Mouse (Mus musculus) liver, embryonic 11.5 days (tissue): ENCODE measurements at regions not wholly inside any gene's neighbourhood (a gene's known extent, or its start where the extent isn't known, plus 50 kb on each side); places are given as distances from the start of the nearest gene placed in this dataset.

Source experiments
- ATAC-seq: fragments of 200-750 bp; cut with Nextera tagmentation; replicated peaks from 2 replicates; pipeline ENCODE4 v1.8.0; 2017; ENCODE audit warnings: moderate number of reproducible peaks, mild to moderate bottlenecking, moderate TSS enrichment, moderate library complexity; ENCODE audit not compliant: low FRiP score
- DNase-seq: peaks from one replicate; pipeline ENCODE4 v3.0.0-alpha.2; 2017; ENCODE audit warnings: low spot score
- H3K27ac ChIP-seq: fragments of 300-500 bp; sonication (generic); 2 replicates; pipeline ENCODE4 v1.5.1; 2014; ENCODE audit warnings: mild to moderate bottlenecking, low read depth, low read length, control low read depth
- H3K27me3 ChIP-seq: fragments of 300-500 bp; sonication (generic); replicated peaks from 2 replicates; pipeline ENCODE4 v1.6.1; 2014; ENCODE audit warnings: low read length, mixed read lengths; ENCODE audit not compliant: control insufficient read depth, insufficient read depth
- H3K36me3 ChIP-seq: fragments of 300-500 bp; sonication (generic); 2 replicates; pipeline ENCODE4 v1.6.1; 2014; ENCODE audit warnings: mild to moderate bottlenecking, low read length, moderate library complexity, mixed read lengths; ENCODE audit not compliant: control insufficient read depth, insufficient read depth
- H3K4me1 ChIP-seq: fragments of 300-500 bp; sonication (generic); replicated peaks from 2 replicates; pipeline ENCODE4 v1.6.1; 2014; ENCODE audit warnings: low read length, mixed read lengths; ENCODE audit not compliant: control insufficient read depth, insufficient read depth
- H3K4me2 ChIP-seq: fragments of 300-500 bp; sonication (generic); 2 replicates; pipeline ENCODE4 v1.6.1; 2014; ENCODE audit warnings: mild to moderate bottlenecking, control low read depth, moderate library complexity
- H3K4me3 ChIP-seq: fragments of 300-500 bp; sonication (generic); 2 replicates; pipeline ENCODE4 v1.5.1; 2014; ENCODE audit warnings: low read depth, low read length, control low read depth
- H3K9ac ChIP-seq: fragments of 300-500 bp; sonication (generic); 2 replicates; pipeline ENCODE4 v1.6.1; 2014; ENCODE audit warnings: low read depth, low read length, control low read depth
- H3K9me3 ChIP-seq: fragments of 300-500 bp; sonication (generic); 2 replicates; pipeline ENCODE4 v1.6.1; 2016; ENCODE audit warnings: low read length, inconsistent platforms, mixed read lengths; ENCODE audit not compliant: control insufficient read depth
- WGBS: fragments of 180-500 bp; shearing (Covaris S2); extraction: QIAGEN DNeasy Blood & Tissue Kit; methylation state at CpG from one replicate; pipeline ENCODE4 v1.1.7; 2014; 5-methylcytosine and 5-hydroxymethylcytosine counted together

GRCm38 (mm10) chr19:24622776-24623175 is 51.0 kb upstream of the Tmem252 start:
- Histone ChIP-seq H3K27ac (no peak overlapping the region), H3K9ac (no peak overlapping the region), H3K36me3 (no peaks in the 10 kb centered on the region), H3K27me3 (no peaks in the 10 kb centered on the region), H3K4me3 (no peak overlapping the region), H3K9me3 (no peaks in the 10 kb centered on the region), H3K4me1 (no peaks in the 10 kb centered on the region), H3K4me2 (no peak overlapping the region)
- no peak for ATAC-seq
- 89% methylated on average over 9 of the region's 9 CpGs for WGBS
- no peak for DNase-seq

GRCm38 (mm10) chr19:24622309-24622708 is 51.5 kb upstream of the Tmem252 start:
- WGBS, result 76% methylated on average over 4 of the region's 4 CpGs
- DNase-seq, result no peak
- no peak overlapping the region for H3K27ac ChIP-seq

DNA sequence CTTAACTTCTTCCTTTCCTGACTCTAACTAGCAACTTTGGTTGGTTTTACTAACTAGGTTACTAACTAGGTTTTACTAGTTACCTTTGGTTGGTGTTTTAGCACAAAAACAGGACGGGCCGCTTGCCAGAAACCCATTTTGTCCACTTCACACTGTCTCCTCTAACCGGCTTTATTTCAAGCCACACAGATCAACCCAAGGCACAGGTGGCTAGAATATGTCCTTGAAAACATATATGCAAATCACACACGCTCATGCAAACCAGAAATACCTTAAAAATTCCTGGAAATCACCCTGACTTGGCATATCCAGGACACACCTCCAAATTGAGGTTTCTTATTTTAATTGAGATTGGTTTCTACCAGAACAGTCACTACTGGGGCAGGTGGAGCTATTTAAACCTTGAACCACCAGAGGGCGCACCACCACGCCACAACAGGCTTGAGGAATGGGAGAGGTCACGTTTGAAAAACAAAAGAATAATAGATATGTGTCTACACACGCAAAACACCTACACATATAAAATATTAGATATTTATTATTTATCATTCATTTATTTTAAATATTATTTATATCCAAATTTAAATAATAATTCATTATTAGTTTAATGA is 52.1 kb upstream of the Tmem252 start:
- ATAC-seq, result no peak
- H3K9ac ChIP-seq, result no peak overlapping the region
- H3K9me3 ChIP-seq, result no peaks in the 10 kb centered on the region
- no peak overlapping the region for H3K4me3 ChIP-seq
- no peak overlapping the region for H3K27ac ChIP-seq
- no peak overlapping the region for H3K4me2 ChIP-seq
- H3K4me1 ChIP-seq, result no peaks in the 10 kb centered on the region
- no peaks in the 10 kb centered on the region for H3K36me3 ChIP-seq
- no peaks in the 10 kb centered on the region for H3K27me3 ChIP-seq
- peak; percentile 63 for DNase-seq
- 31% methylated on average over 8 of the region's 8 CpGs for WGBS

More at GRCm38 (mm10) chr19:24622309-24622708, 51.5 kb upstream of the Tmem252 start:
- Histone ChIP-seq H3K36me3 (no peaks in the 10 kb centered on the region), H3K4me3 (no peak overlapping the region), H3K9me3 (no peaks in the 10 kb centered on the region), H3K9ac (no peak overlapping the region), H3K4me1 (no peaks in the 10 kb centered on the region), H3K27me3 (no peaks in the 10 kb centered on the region), H3K4me2 (no peak overlapping the region)
- no peak for ATAC-seq

DNA sequence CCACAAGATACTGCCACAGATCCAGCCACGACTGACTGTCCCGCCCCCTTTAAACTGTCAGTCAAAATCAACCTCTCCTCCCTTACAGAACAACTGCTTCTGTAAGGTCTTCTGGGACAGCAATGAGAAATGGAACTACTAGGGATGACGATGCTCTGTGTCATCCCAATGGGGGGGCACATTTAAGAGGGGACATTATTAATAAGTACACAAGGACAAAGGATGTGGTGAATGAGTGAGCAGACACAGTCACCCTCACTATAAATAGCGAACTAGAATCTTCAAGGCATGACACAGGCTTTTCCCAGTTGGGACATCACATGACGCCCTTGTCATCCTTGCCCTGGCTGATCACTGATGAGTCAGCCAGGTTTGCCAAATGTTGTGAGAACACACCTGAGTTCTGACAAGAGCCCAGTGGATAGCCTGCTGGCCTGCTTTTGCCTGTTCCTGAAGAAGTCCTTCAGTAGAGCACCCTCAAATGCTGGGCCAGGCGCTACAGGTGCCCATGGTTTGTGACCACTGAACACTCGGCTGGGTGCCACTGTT is 58.0 kb upstream of the Tmem252 start:
- Histone ChIP-seq H3K9me3 (no peaks in the 10 kb centered on the region), H3K36me3 (no peaks in the 10 kb centered on the region), H3K27ac (no peak overlapping the region), H3K4me2 (no peak overlapping the region), H3K27me3 (no peaks in the 10 kb centered on the region), H3K9ac (no peak overlapping the region), H3K4me3 (no peak overlapping the region), H3K4me1 (no peaks in the 10 kb centered on the region)
- no peak for ATAC-seq
- 75% methylated on average over 7 of the region's 7 CpGs for WGBS
- no peak for DNase-seq

- no peak overlapping the region for H3K27ac ChIP-seq
- no peaks in the 10 kb centered on the region for H3K27me3 ChIP-seq
- no peaks in the 10 kb centered on the region for H3K36me3 ChIP-seq
- DNase-seq (no peak), ATAC-seq (no peak)
- H3K9ac ChIP-seq, result no peak overlapping the region
- WGBS, result 81% methylated on average over 3 of the region's 3 CpGs
- H3K9me3 ChIP-seq, result peaks cover 2% of the 10 kb centered on the region; the same call in 1 of the 2 replicates
- no peak overlapping the region for H3K4me2 ChIP-seq
- no peak overlapping the region for H3K4me3 ChIP-seq
- H3K4me1 ChIP-seq, result no peaks in the 10 kb centered on the region
Observed at GRCm38 (mm10) chr19:24607884-24608283, 52.2 kb upstream of the Pip5k1b start.

DNA sequence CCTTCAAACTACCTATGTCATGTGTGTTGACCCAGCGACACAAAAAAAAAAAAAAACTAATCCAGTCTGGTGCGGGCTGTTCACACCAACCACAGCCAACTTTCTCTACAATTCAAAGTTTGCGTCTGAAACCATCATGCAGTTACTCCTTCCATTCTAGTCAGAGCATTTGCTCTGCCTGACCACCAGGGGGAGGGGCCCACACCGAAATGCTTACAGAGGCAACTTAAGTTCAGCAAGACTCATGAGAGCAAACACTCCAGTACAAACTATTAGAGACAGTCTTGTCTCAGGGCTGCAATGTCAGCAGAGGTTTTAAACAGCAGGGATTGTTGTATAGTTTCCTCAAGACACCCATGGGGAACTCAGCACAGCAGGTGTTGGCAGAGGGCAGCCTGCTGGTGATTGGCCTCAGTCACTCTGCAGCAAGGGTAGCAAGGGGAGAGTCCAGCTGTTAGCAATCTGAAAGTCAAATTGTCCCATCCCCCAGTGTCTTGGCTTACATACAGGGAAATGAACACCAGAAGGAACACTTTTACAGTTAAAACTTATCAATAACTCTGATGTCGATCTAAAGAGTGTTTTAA is 50.8 kb upstream of the Pip5k1b start:
- 62% methylated on average over 5 of the region's 5 CpGs for WGBS
- ATAC-seq, result no peak
- Histone ChIP-seq H3K4me1 (no peaks in the 10 kb centered on the region), H3K4me3 (no peak overlapping the region), H3K36me3 (no peaks in the 10 kb centered on the region), H3K27me3 (no peaks in the 10 kb centered on the region), H3K27ac (no peak overlapping the region), H3K9ac (no peak overlapping the region), H3K4me2 (no peak overlapping the region), H3K9me3 (peaks cover 2% of the 10 kb centered on the region; the same call in 1 of the 2 replicates)
- DNase-seq, result no peak
